Mouse (Mus musculus) MEL (cell line): ENCODE data around the gene Polr1b. TPM values are rescaled to one million over a fixed set of nuclear protein-coding genes. Genes with fewer than 3 reads are reported as not detected.

Source experiments
- DNase-seq: peaks from one replicate; pipeline ENCODE4 v3.0.0; 2011; ENCODE audit warnings: low read depth, low spot score
- H3K27ac ChIP-seq: 2 replicates; pipeline ENCODE4 v1.5.1; 2012; ENCODE audit warnings: low read depth, mild to moderate bottlenecking, control low read depth, low read length, moderate library complexity; ENCODE audit not compliant: control insufficient read depth
- H3K27me3 ChIP-seq, 2 experiments: fragments of 150-350 bp in 1 of 2; sonication (generic) in 1 of 2; 2 replicates each; pipeline ENCODE4 v1.6.1; 2012; ENCODE audit warnings: low read length in 2 of 2, mild to moderate bottlenecking in 2 of 2, improper control_type of control experiment in 1 of 2, moderate library complexity in 1 of 2; ENCODE audit not compliant: insufficient read depth in 2 of 2, control insufficient read depth in 1 of 2
- H3K36me3 ChIP-seq, 2 experiments: 2 replicates each; pipeline ENCODE4 v1.6.1; 2012 to 2014; ENCODE audit warnings: low read length in 2 of 2, improper control_type of control experiment in 1 of 2, inconsistent platforms in 1 of 2, mild to moderate bottlenecking in 1 of 2; ENCODE audit not compliant: insufficient read depth in 2 of 2, control insufficient read depth in 1 of 2
- H3K4me1 ChIP-seq, 2 experiments: fragments of 150-350 bp in 1 of 2; sonication (generic) in 1 of 2; 2 replicates each; pipeline ENCODE4 v1.6.1; 2012; ENCODE audit warnings: low read length in 2 of 2, improper control_type of control experiment in 1 of 2, mild to moderate bottlenecking in 1 of 2; ENCODE audit not compliant: insufficient read depth in 2 of 2, control insufficient read depth in 1 of 2
- H3K4me3 ChIP-seq, 2 experiments: fragments of 150-350 bp in 1 of 2; sonication (generic) in 1 of 2; 2 replicates each; pipeline ENCODE4 v1.5.1; 2012; ENCODE audit warnings: low read depth in 2 of 2, low read length in 2 of 2, mild to moderate bottlenecking in 2 of 2, moderate library complexity in 2 of 2, control low read depth in 1 of 2, improper control_type of control experiment in 1 of 2; ENCODE audit not compliant: control insufficient read depth in 1 of 2, insufficient read depth in 1 of 2
- H3K79me2 ChIP-seq: 2 replicates; pipeline ENCODE4 v1.6.1; 2012; ENCODE audit warnings: mild to moderate bottlenecking, low read length, moderate library complexity; ENCODE audit not compliant: control insufficient read depth, poor library complexity, insufficient read depth
- H3K9ac ChIP-seq: 2 replicates; pipeline ENCODE4 v1.6.1; 2012; ENCODE audit warnings: low read depth, mild to moderate bottlenecking, control low read depth, low read length, moderate library complexity; ENCODE audit not compliant: control insufficient read depth, poor library complexity, severe bottlenecking
- H3K9me3 ChIP-seq: fragments of 150-350 bp; sonication (generic); replicated peaks from 2 replicates; pipeline ENCODE4 v1.6.1; 2012; ENCODE audit warnings: mild to moderate bottlenecking, low read length, improper control_type of control experiment, moderate library complexity; ENCODE audit not compliant: insufficient read depth
- BHLHE40 ChIP-seq: IDR thresholded peaks from 2 replicates; pipeline ENCODE4 v1.6.1; 2012; ENCODE audit warnings: low read depth, mild to moderate bottlenecking, inconsistent platforms, low read length, improper control_type of control experiment, borderline replicate concordance
- CHD2 ChIP-seq: IDR thresholded peaks from 2 replicates; pipeline ENCODE4 v1.6.1; 2011; ENCODE audit warnings: low read length, improper control_type of control experiment
- CTCF ChIP-seq, 3 experiments: IDR thresholded peaks in 2 of 3; conservative IDR thresholded peaks in 1 of 3; 2 replicates each; pipeline ENCODE4 v1.5.1; 2011 to 2012; ENCODE audit warnings: low read length in 3 of 3, low read depth in 2 of 3, mild to moderate bottlenecking in 2 of 3, improper control_type of control experiment in 1 of 3, inconsistent platforms in 1 of 3, mixed read lengths in 1 of 3, moderate library complexity in 1 of 3; ENCODE audit not compliant: control insufficient read depth in 1 of 3, insufficient read depth in 1 of 3, poor library complexity in 1 of 3, severe bottlenecking in 1 of 3
- ELF1 ChIP-seq: IDR thresholded peaks from 2 replicates; pipeline ENCODE4 v1.6.1; 2014; ENCODE audit warnings: low read depth, mild to moderate bottlenecking, inconsistent platforms, low read length, improper control_type of control experiment, moderate library complexity
- EP300 ChIP-seq, 2 experiments: IDR thresholded peaks; 2 replicates each; pipeline ENCODE4 v1.6.1; 2011; ENCODE audit warnings: improper control_type of control experiment in 2 of 2, low read length in 2 of 2, low read depth in 1 of 2, mild to moderate bottlenecking in 1 of 2
- ETS1 ChIP-seq: IDR thresholded peaks from 2 replicates; pipeline ENCODE4 v1.6.1; 2012; ENCODE audit warnings: low read depth, mild to moderate bottlenecking, inconsistent platforms, low read length, improper control_type of control experiment, moderate library complexity
- GABPA ChIP-seq: IDR thresholded peaks from 2 replicates; pipeline ENCODE4 v1.6.1; 2012; ENCODE audit warnings: low read depth, mild to moderate bottlenecking, inconsistent platforms, low read length, improper control_type of control experiment, moderate library complexity
- HCFC1 ChIP-seq: IDR thresholded peaks from 2 replicates; pipeline ENCODE4 v1.6.1; 2012; ENCODE audit warnings: low read depth, mild to moderate bottlenecking, inconsistent platforms, low read length, improper control_type of control experiment, moderate library complexity
- JUND ChIP-seq: IDR thresholded peaks from 2 replicates; pipeline ENCODE4 v1.6.1; 2011; ENCODE audit warnings: low read depth, mild to moderate bottlenecking, improper control_type of control experiment, low read length
- KAT2A ChIP-seq: conservative IDR thresholded peaks from 2 replicates; pipeline ENCODE4 v1.6.1; 2012; ENCODE audit warnings: low read depth, low read length, improper control_type of control experiment, inconsistent platforms
- MAFK ChIP-seq: IDR thresholded peaks from 2 replicates; pipeline ENCODE4 v1.6.1; 2011; ENCODE audit warnings: low read depth, mild to moderate bottlenecking, low read length, improper control_type of control experiment, borderline replicate concordance
- MAX ChIP-seq: IDR thresholded peaks from 2 replicates; pipeline ENCODE4 v1.6.1; 2011; ENCODE audit warnings: low read length, improper control_type of control experiment
- MAZ ChIP-seq: IDR thresholded peaks from 2 replicates; pipeline ENCODE4 v1.6.1; 2012; ENCODE audit warnings: low read depth, mild to moderate bottlenecking, inconsistent platforms, low read length, improper control_type of control experiment
- MEF2A ChIP-seq: IDR thresholded peaks from 2 replicates; pipeline ENCODE4 v1.6.1; 2014; ENCODE audit warnings: low read depth, mild to moderate bottlenecking, inconsistent platforms, low read length, improper control_type of control experiment; ENCODE audit not compliant: poor library complexity, insufficient replicate concordance, severe bottlenecking; ENCODE audit errors: extremely low read depth
- MXI1 ChIP-seq: IDR thresholded peaks from 2 replicates; pipeline ENCODE4 v1.6.1; 2011; ENCODE audit warnings: mild to moderate bottlenecking, low read depth, low read length, improper control_type of control experiment
- MYB ChIP-seq: IDR thresholded peaks from 2 replicates; pipeline ENCODE4 v1.6.1; 2011; ENCODE audit warnings: mild to moderate bottlenecking, low read depth, low read length, improper control_type of control experiment
- MYC ChIP-seq: IDR thresholded peaks from 2 replicates; pipeline ENCODE4 v1.6.1; 2011; ENCODE audit warnings: low read depth, mild to moderate bottlenecking, low read length, improper control_type of control experiment, moderate library complexity
- NELFE ChIP-seq: IDR thresholded peaks from 2 replicates; pipeline ENCODE4 v1.6.1; 2011; ENCODE audit warnings: low read depth, low read length, improper control_type of control experiment
- POLR2AphosphoS2 ChIP-seq: IDR thresholded peaks from 2 replicates; pipeline ENCODE4 v1.6.1; 2011; ENCODE audit warnings: low read length, improper control_type of control experiment
- POLR2AphosphoS5 ChIP-seq: IDR thresholded peaks from 2 replicates; pipeline ENCODE4 v1.6.1; 2012; ENCODE audit warnings: low read depth, borderline replicate concordance, mild to moderate bottlenecking, inconsistent platforms, low read length, moderate library complexity, mixed read lengths
- RAD21 ChIP-seq: IDR thresholded peaks from 2 replicates; pipeline ENCODE4 v1.6.1; 2011; ENCODE audit warnings: mild to moderate bottlenecking, low read depth, low read length, improper control_type of control experiment
- RCOR1 ChIP-seq: IDR thresholded peaks from 2 replicates; pipeline ENCODE4 v1.6.1; 2012; ENCODE audit warnings: low read depth, mild to moderate bottlenecking, inconsistent platforms, low read length, improper control_type of control experiment
- SMC3 ChIP-seq: IDR thresholded peaks from 2 replicates; pipeline ENCODE4 v1.6.1; 2011; ENCODE audit warnings: low read depth, low read length, improper control_type of control experiment
- TBP ChIP-seq: IDR thresholded peaks from 2 replicates; pipeline ENCODE4 v1.8.0; 2011; ENCODE audit warnings: low read depth, low read length, improper control_type of control experiment
- TCF12 ChIP-seq: IDR thresholded peaks from 2 replicates; pipeline ENCODE4 v1.6.1; 2014; ENCODE audit warnings: low read depth, mild to moderate bottlenecking, inconsistent platforms, low read length, improper control_type of control experiment, moderate library complexity
- UBTF ChIP-seq: IDR thresholded peaks from 2 replicates; pipeline ENCODE4 v1.6.1; 2012; ENCODE audit warnings: low read depth, mild to moderate bottlenecking, inconsistent platforms, low read length, improper control_type of control experiment, moderate library complexity, borderline replicate concordance; ENCODE audit not compliant: insufficient read depth
- USF1 ChIP-seq: IDR thresholded peaks from 2 replicates; pipeline ENCODE4 v1.6.1; 2014; ENCODE audit warnings: low read depth, mild to moderate bottlenecking, inconsistent platforms, low read length, improper control_type of control experiment, moderate library complexity
- USF2 ChIP-seq, 2 experiments: IDR thresholded peaks; 2 replicates each; pipeline ENCODE4 v1.6.1; 2011 to 2012; ENCODE audit warnings: improper control_type of control experiment in 2 of 2, low read length in 2 of 2, borderline replicate concordance in 1 of 2, inconsistent platforms in 1 of 2, low read depth in 1 of 2, mild to moderate bottlenecking in 1 of 2; ENCODE audit not compliant: insufficient read depth in 1 of 2
- ZC3H11A ChIP-seq: IDR thresholded peaks from 2 replicates; pipeline ENCODE4 v1.6.1; 2012; ENCODE audit warnings: low read depth, mild to moderate bottlenecking, inconsistent platforms, low read length, improper control_type of control experiment
- ZNF384 ChIP-seq: IDR thresholded peaks from 2 replicates; pipeline ENCODE4 v1.6.1; 2012; ENCODE audit warnings: low read depth, mild to moderate bottlenecking, inconsistent platforms, low read length, improper control_type of control experiment
- polyA plus RNA-seq, 2 experiments: library from polyadenylated mRNA; stranded (reverse) in 1 of 2; unstranded in 1 of 2; fragments of >175 nt in 1 of 2; fragments of >200 nt in 1 of 2; gene quantifications; 2 replicates each; pipeline versions ENCODE4 v1.2.1 to v1.2.4; 2012; ENCODE audit warnings: low replicate concordance in 2 of 2, low read depth in 1 of 2; ENCODE audit not compliant: insufficient read length in 2 of 2, insufficient read depth in 1 of 2, missing spikeins in 1 of 2
- total RNA-seq: library from RNA; depleted of rRNA; stranded (reverse); fragments of 300-350 nt; gene quantifications from 2 replicates; pipeline ENCODE4 v1.2.3, GENCODE M21; 2012

Polr1b gene
- total and polyA plus RNA-seq, 3 experiments, result 90.1 to 92.8 TPM; not detected in 1

DNA sequence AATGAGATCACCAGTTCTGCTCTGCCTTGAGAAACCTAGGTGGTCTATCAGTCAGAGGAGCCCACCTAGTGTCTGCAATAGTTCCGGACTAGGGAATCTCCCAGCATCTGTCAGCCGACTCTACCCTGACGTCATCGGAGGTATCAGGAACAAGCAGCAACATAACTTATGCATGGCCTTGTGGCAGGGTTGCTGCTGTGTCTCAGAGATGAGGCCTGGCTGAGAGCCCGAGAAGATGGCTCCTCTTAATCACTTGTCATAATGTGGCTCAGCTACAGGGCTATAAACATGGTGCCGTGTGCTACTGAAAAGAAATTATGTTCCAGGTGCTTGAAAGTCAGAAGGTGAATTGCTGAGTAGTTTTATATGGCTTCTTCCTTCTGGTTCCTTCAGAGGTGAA lies 45.1 kb upstream of the Polr1b start:
- H3K27me3 ChIP-seq, result peaks cover 2 to 5% of the 10 kb centered on the region in 2 experiments
- H3K36me3 ChIP-seq, result no peaks in the 10 kb centered on the region
- no peak for DNase-seq
- no peaks in the 10 kb centered on the region for H3K79me2 ChIP-seq
- H3K27ac ChIP-seq, result no peak overlapping the region
- TF ChIP-seq ZC3H11A, result no peak
- TF ChIP-seq POLR2AphosphoS2, result no peak
- TF ChIP-seq KAT2A, result no peak
- TF ChIP-seq ETS1, result no peak
- no peak for TF ChIP-seq MYC
- TF ChIP-seq POLR2AphosphoS5, result no peak
- TF ChIP-seq TCF12, result no peak
- no peak for TF ChIP-seq MAX
- no peak for TF ChIP-seq RCOR1
- TF ChIP-seq BHLHE40, result no peak
- no peak for TF ChIP-seq RAD21
- no peak for TF ChIP-seq NELFE
- no peak for TF ChIP-seq CTCF (IDR thresholded peaks at IDR 0.05 in 2 of 3, conservative IDR thresholded peaks at IDR 0.05 in 1 of 3; ENCODE audit: control insufficient read depth in 1 of 3, insufficient read depth in 1 of 3, low read depth in 2 of 3, low read length in 3 of 3, poor library complexity in 1 of 3, severe bottlenecking in 1 of 3)
- TF ChIP-seq SMC3, result no peak
- TF ChIP-seq, all 39 proteins: peak for 0
- H3K9ac ChIP-seq, result no peak overlapping the region
- no peaks in the 10 kb centered on the region for H3K4me1 ChIP-seq
- no peaks in the 10 kb centered on the region for H3K9me3 ChIP-seq
- H3K4me3 ChIP-seq, result no peak overlapping the region

DNA sequence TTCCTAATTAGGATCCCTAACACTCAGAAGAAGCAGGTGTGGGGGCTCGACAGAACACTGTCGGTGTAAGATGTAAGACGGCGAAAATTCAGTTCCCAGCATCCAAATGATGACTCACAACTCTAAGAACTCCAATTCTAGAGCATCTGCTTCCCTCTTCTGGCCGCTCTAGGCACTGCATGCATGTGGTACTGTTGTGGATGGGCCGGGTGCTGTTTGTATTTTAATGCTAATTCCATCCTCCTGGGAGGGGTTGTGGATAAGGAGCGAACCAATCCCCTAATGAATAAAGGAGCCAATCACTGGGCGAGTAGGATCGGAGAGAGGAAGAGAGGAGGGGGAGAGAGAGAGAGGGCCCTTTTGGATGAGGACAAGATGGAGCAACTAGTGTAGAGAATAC lies 44.2 kb upstream of the Polr1b start:
- H3K36me3 ChIP-seq, result no peaks in the 10 kb centered on the region
- peak; percentile 53 to 74 (median 65) for TF ChIP-seq CTCF (IDR thresholded peaks at IDR 0.05 in 2 of 3, conservative IDR thresholded peaks at IDR 0.05 in 1 of 3; ENCODE audit: control insufficient read depth in 1 of 3, insufficient read depth in 1 of 3, low read depth in 2 of 3, low read length in 3 of 3, poor library complexity in 1 of 3, severe bottlenecking in 1 of 3)
- no peak for TF ChIP-seq ETS1
- TF ChIP-seq MXI1, result no peak
- TF ChIP-seq TBP, result no peak
- no peak for TF ChIP-seq ELF1
- TF ChIP-seq USF1, result no peak
- no peak for TF ChIP-seq USF2 (IDR thresholded peaks at IDR 0.05; ENCODE audit: borderline replicate concordance in 1 of 2, insufficient read depth in 1 of 2, low read depth in 1 of 2, low read length in 2 of 2)
- no peak for TF ChIP-seq POLR2AphosphoS2
- TF ChIP-seq BHLHE40, result no peak
- TF ChIP-seq SMC3, result peak; percentile 76
- TF ChIP-seq UBTF, result no peak
- no peak for TF ChIP-seq MAFK
- no peak for TF ChIP-seq MYC
- no peak for TF ChIP-seq MYB
- no peak for TF ChIP-seq JUND
- TF ChIP-seq GABPA, result no peak
- TF ChIP-seq HCFC1, result no peak
- TF ChIP-seq RAD21, result peak; percentile 74
- no peak for TF ChIP-seq POLR2AphosphoS5
- no peak for TF ChIP-seq KAT2A
- peak; percentile 73 for TF ChIP-seq ZC3H11A
- TF ChIP-seq MAZ, result no peak
- no peak for TF ChIP-seq ZNF384
- no peak for TF ChIP-seq MEF2A
- TF ChIP-seq EP300 (IDR thresholded peaks at IDR 0.05; ENCODE audit: low read depth in 1 of 2, low read length in 2 of 2), result no peak
- TF ChIP-seq CHD2, result no peak
- H3K79me2 ChIP-seq, result no peaks in the 10 kb centered on the region
- H3K4me1 ChIP-seq, result no peaks in the 10 kb centered on the region
- H3K4me3 ChIP-seq, result no peak overlapping the region
- no peak overlapping the region for H3K27ac ChIP-seq
- no peaks in the 10 kb centered on the region for H3K9me3 ChIP-seq
- peaks cover 2 to 5% of the 10 kb centered on the region in 2 experiments for H3K27me3 ChIP-seq
- peak; percentile 67 for DNase-seq
- H3K9ac ChIP-seq, result no peak overlapping the region
